20 mouse cellular contexts compared by ENCODE assay signal in the genomic region with DNA sequence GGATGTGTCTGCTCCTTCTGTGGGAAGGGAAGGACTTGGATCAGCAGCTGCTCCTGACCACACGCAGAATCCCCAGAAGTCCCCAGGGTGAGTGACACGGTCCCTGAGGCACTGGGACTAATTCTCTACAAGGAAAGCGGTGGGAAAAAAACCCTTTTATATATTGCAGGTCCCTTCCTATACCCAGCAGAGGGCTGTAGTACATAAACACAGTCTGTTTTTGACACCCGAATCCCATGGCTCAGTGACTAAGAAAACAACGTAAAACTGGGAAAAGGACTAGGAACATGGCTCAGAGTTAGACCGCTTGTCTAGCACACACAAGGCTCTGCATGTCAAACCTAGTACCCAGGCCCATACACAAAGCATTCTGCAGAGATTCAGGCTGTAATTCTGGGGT.
A peak's percentile ranks its signal among the peaks of the same experiment; 100 is the strongest.
DNase-seq lines count a peak whose midpoint lies in the region; ATAC-seq and TF ChIP-seq lines count a peak whose summit lies in the region.
"Had no signal": no experiment of that assay in that cellular context is flagged by ENCODE, and none has a peak within 500 bp of the region (broad histone marks: within the 10 kb centered on the region; RNA-seq: fewer than 3 reads in every experiment).

No protein-coding gene starts in this region.

- H3K36me3 ChIP-seq in kidney, embryonic 14.5 days (ENCODE audit: control insufficient read depth, insufficient read depth, low read length), result no peaks in the 10 kb centered on the region
- H3K36me3 ChIP-seq in lung, embryonic 14.5 days (ENCODE audit: insufficient read depth), result no peaks in the 10 kb centered on the region
- H3K36me3 ChIP-seq: embryonic facial prominence, embryonic 15.5 days; forebrain, embryonic 10.5 days; hindbrain, embryonic 10.5 days; hindbrain, embryonic 15.5 days had no signal

- no peak overlapping the region for H3K4me3 ChIP-seq in kidney, embryonic 14.5 days (ENCODE audit: low read length)
- H3K4me3 ChIP-seq in lung, embryonic 14.5 days (ENCODE audit: low read depth, low read length), result no peak overlapping the region
- H3K4me3 ChIP-seq: embryonic facial prominence, embryonic 15.5 days; erythroblast, embryonic 14.5 days; forebrain, embryonic 10.5 days; gastrocnemius, adult 2 months; heart, embryonic 12.5 days; hindbrain, embryonic 10.5 days; hindbrain, embryonic 15.5 days had no signal

- WGBS in kidney, embryonic 14.5 days, result 26% methylated on average over 6 of the region's 6 CpGs
- WGBS in lung, embryonic 14.5 days, result 72% methylated on average over 6 of the region's 6 CpGs

- no peak for DNase-seq in kidney, postnatal 36 days
- DNase-seq in lung, embryonic 14.5 days, result peak; percentile 13
- no peak for DNase-seq in lung, postnatal 36 days
- peak; percentile 8 for DNase-seq in brain, embryonic 14.5 days (ENCODE audit: low read depth)
- DNase-seq in urinary bladder, postnatal 36 days (ENCODE audit: low spot score in 2 of 2), result no peak
- DNase-seq: adrenal gland, adult 8-10 months; adrenal gland, postnatal 36 days; cerebellum, adult 11 months; cerebellum, adult 8-10 months; cerebellum, postnatal 14 days; embryo, embryonic 11 days; gastrocnemius, adult 2 months; gastrocnemius, postnatal 25 days had no signal

- H3K27ac ChIP-seq in kidney, embryonic 14.5 days (ENCODE audit: low read depth, low read length), result no peak overlapping the region
- no peak overlapping the region for H3K27ac ChIP-seq in lung, embryonic 14.5 days (ENCODE audit: low read depth)
- H3K27ac ChIP-seq: embryonic facial prominence, embryonic 15.5 days; forebrain, embryonic 10.5 days; gastrocnemius, adult 2 months; hindbrain, embryonic 10.5 days; hindbrain, embryonic 15.5 days had no signal

- H3K4me2 ChIP-seq in kidney, embryonic 14.5 days (replicated peaks; ENCODE audit: low read depth, low read length), result no peak overlapping the region
- H3K4me2 ChIP-seq in lung, embryonic 14.5 days, result no peak overlapping the region
- H3K4me2 ChIP-seq: embryonic facial prominence, embryonic 15.5 days; heart, embryonic 12.5 days; hindbrain, embryonic 15.5 days had no signal

- H3K9me3 ChIP-seq in kidney, embryonic 14.5 days (ENCODE audit: control insufficient read depth, low read length), result no peaks in the 10 kb centered on the region
- no peaks in the 10 kb centered on the region for H3K9me3 ChIP-seq in lung, embryonic 14.5 days (ENCODE audit: low read depth, low read length)
- H3K9me3 ChIP-seq: embryonic facial prominence, embryonic 15.5 days; forebrain, embryonic 10.5 days; heart, embryonic 12.5 days; hindbrain, embryonic 10.5 days; hindbrain, embryonic 15.5 days had no signal

- TF ChIP-seq POLR2A in brain, embryonic 14.5 days (IDR thresholded peaks at IDR 0.05; ENCODE audit: borderline replicate concordance, extremely low read depth, insufficient read depth, insufficient read length, poor library complexity, severe bottlenecking), result no peak

- no peaks in the 10 kb centered on the region for H3K4me1 ChIP-seq in kidney, embryonic 14.5 days (ENCODE audit: control insufficient read depth, insufficient read depth, low read length)
- no peaks in the 10 kb centered on the region for H3K4me1 ChIP-seq in lung, embryonic 14.5 days (ENCODE audit: insufficient read depth)
- H3K4me1 ChIP-seq: embryonic facial prominence, embryonic 15.5 days; hindbrain, embryonic 15.5 days had no signal

- ATAC-seq in kidney, embryonic 14.5 days (ENCODE audit: low FRiP score, low TSS enrichment), result 0 out of 2 replicates have a peak, but pooled peaks have one; percentile 33
- no peak for ATAC-seq in lung, embryonic 14.5 days (ENCODE audit: insufficient read depth)

- H3K9ac ChIP-seq in kidney, embryonic 14.5 days (ENCODE audit: low read depth, low read length), result no peak overlapping the region
- H3K9ac ChIP-seq in lung, embryonic 14.5 days, result no peak overlapping the region
- H3K9ac ChIP-seq: embryonic facial prominence, embryonic 15.5 days; heart, embryonic 12.5 days; hindbrain, embryonic 15.5 days had no signal

- TF ChIP-seq CTCF in lung, embryonic 14.5 days (IDR thresholded peaks at IDR 0.05; ENCODE audit: low read depth), result no peak
- TF ChIP-seq CTCF in brain, embryonic 14.5 days (IDR thresholded peaks at IDR 0.05; ENCODE audit: borderline replicate concordance, extremely low read depth, insufficient read depth, insufficient read length), result no peak

- H3K27me3 ChIP-seq in kidney, embryonic 14.5 days (ENCODE audit: control insufficient read depth, insufficient read depth, low read length), result no peaks in the 10 kb centered on the region
- no peaks in the 10 kb centered on the region for H3K27me3 ChIP-seq in lung, embryonic 14.5 days (ENCODE audit: insufficient read depth, low read length)
- H3K27me3 ChIP-seq: embryonic facial prominence, embryonic 15.5 days had no signal

Comparison
In these comparisons a context has a peak if more than half of its experiments do, and no peak if none do; other contexts are left out.
1. DNase-seq: peak in lung, embryonic 14.5 days (single experiment) and brain, embryonic 14.5 days (single experiment); none in kidney, postnatal 36 days (0 of 2), lung, postnatal 36 days (single experiment) and urinary bladder, postnatal 36 days (0 of 2).